Mouse (Mus musculus): Measurements from ENCODE around the gene 1700102P08Rik. TPM values are rescaled to one million over a fixed set of nuclear protein-coding genes. Genes with fewer than 3 reads are reported as not detected.
A peak's percentile ranks its signal among the peaks of the same experiment; 100 is the strongest.

Gene 1700102P08Rik
- polyA plus RNA-seq, 1 experiment from 2014 or later, result 2.0 TPM

DNA sequence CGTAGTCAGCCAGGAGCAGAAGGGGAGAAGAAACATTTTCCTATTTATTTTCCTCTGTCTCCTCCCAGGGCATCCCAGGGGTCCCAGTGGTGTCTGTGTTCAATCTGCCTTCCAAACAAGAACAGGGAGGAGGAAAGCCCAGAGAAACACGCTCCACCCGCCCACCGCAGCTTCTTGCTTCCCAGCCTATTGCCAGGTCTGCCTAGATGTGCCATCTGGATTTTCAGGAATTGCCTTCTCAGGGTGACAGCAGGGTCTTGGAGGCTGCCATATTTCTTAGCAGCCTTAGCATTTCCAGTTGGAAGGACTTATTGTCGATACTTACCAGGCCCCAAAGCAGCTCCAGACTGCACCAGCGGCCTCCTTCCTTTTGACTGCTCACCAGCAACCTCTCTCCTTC is 46.6 kb downstream of the 1700102P08Rik start:
- no peak overlapping the region for H3K27ac ChIP-seq (ENCODE audit: low read length)
- no peak overlapping the region for H3K4me2 ChIP-seq (ENCODE audit: low read length)
- peaks cover 26% of the 10 kb centered on the region for H3K4me1 ChIP-seq (replicated peaks; ENCODE audit: control insufficient read depth, insufficient read depth, low read length)
- H3K9ac ChIP-seq (replicated peaks; ENCODE audit: low read depth, low read length), result no peak overlapping the region
- peak; percentile 41 for ATAC-seq
- WGBS, result 72% methylated on average over 6 of the region's 6 CpGs
- H3K27me3 ChIP-seq (replicated peaks; ENCODE audit: control insufficient read depth, insufficient read depth, low read length), result no peaks in the 10 kb centered on the region
- H3K4me3 ChIP-seq (replicated peaks; ENCODE audit: low read length), result no peak overlapping the region
- H3K9me3 ChIP-seq (ENCODE audit: control insufficient read depth, low read length), result no peaks in the 10 kb centered on the region
- H3K36me3 ChIP-seq (ENCODE audit: control insufficient read depth, insufficient read depth), result no peaks in the 10 kb centered on the region

DNA sequence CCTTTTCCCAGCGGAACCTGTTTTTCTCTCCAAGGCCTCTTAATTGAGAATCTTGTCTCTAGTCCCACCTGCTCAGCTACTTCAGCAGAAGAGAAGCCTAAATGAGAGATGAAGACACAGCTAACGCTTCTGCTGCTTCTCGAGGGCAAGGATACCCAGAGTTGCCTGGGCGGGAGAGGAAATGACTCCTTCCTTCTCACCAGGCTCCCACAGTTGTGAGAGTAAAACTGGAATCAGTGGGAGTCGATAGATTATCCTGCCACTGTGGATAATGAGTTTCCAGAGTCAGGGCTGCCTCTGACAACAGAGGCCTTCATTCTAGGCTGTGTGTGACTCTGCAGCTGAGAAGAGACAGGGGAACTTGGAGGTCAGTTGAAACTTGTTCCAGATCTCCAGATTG is 47.9 kb downstream of the 1700102P08Rik start:
- Histone ChIP-seq H3K4me1 (replicated peaks; ENCODE audit: control insufficient read depth, insufficient read depth, low read length) (peaks cover 26% of the 10 kb centered on the region), H3K4me2 (ENCODE audit: low read length) (no peak overlapping the region), H3K4me3 (replicated peaks; ENCODE audit: low read length) (no peak overlapping the region), H3K27ac (ENCODE audit: low read length) (0 out of 2 replicates have a peak overlapping the region, but pooled peaks have one; percentile 6), H3K9ac (replicated peaks; ENCODE audit: low read depth, low read length) (no peak overlapping the region), H3K9me3 (ENCODE audit: control insufficient read depth, low read length) (no peaks in the 10 kb centered on the region), H3K27me3 (replicated peaks; ENCODE audit: control insufficient read depth, insufficient read depth, low read length) (no peaks in the 10 kb centered on the region), H3K36me3 (ENCODE audit: control insufficient read depth, insufficient read depth) (no peaks in the 10 kb centered on the region)
- 69% methylated on average over 5 of the region's 5 CpGs for WGBS
- ATAC-seq, result no peak

DNA sequence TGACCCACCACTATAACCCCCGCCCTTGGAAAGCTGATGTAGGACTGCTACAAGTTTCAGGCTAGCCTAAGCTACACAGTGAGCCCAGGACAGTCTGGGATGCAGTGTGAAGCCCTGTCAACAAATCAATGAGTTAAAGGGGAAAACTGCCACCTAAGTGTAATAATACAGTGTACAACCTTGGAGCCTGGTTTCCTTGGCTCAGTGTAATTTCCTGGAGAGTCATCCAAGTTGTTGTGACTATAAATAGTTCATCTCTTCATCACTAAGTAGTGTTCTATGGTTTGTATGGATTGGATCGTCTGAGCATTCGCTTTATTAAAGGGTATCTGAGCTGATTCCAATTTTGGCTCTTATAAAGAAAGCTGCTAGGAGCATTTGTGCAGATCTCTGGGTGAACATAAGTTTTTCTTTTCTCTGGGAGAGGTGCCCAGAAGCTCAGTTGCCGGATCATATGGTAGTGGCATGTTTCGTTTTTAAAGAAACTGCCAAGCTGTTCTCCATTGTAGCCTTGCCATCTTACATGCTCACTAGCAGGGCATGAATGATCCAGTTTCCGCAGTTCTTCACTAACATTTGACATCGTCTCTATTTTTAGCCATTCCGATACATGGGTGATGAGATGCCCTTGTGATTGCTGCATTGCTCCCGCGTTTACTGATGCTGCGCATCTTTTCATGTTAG is 48.8 kb downstream of the 1700102P08Rik start:
- H3K27me3 ChIP-seq (replicated peaks; ENCODE audit: control insufficient read depth, insufficient read depth, low read length), result no peaks in the 10 kb centered on the region
- no peaks in the 10 kb centered on the region for H3K9me3 ChIP-seq (ENCODE audit: control insufficient read depth, low read length)
- 60% methylated on average over 11 of the region's 11 CpGs for WGBS
- H3K9ac ChIP-seq (replicated peaks; ENCODE audit: low read depth, low read length), result no peak overlapping the region
- no peak overlapping the region for H3K4me3 ChIP-seq (replicated peaks; ENCODE audit: low read length)
- peak; percentile 87 for ATAC-seq
- peak overlapping the region; percentile 49 for H3K27ac ChIP-seq (ENCODE audit: low read length)
- no peaks in the 10 kb centered on the region for H3K36me3 ChIP-seq (ENCODE audit: control insufficient read depth, insufficient read depth)
- no peak overlapping the region for H3K4me2 ChIP-seq (ENCODE audit: low read length)
- H3K4me1 ChIP-seq (replicated peaks; ENCODE audit: control insufficient read depth, insufficient read depth, low read length), result peaks cover 26% of the 10 kb centered on the region

DNA sequence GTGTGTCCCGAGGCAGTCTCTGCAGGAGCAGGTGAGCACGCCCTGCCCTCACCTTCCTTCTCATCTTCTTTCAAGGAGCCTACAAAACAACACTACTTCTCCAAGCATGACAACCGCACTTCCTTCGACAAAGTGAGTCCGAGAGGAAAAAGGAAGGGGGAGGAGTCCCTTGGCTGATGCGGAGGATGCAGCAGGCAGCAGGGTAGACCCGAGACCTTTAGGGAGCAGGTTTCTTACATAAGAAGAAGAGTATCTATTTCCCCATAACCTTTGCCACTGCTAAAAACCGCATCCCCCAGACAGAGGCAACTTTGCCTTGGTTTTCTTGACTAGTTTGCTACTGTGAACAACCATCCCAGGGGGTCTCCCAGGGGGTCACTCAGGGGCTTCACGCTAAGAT is 52.5 kb downstream of the 1700102P08Rik start:
- Histone ChIP-seq H3K4me1 (replicated peaks; ENCODE audit: control insufficient read depth, insufficient read depth, low read length) (peaks cover 25% of the 10 kb centered on the region), H3K4me2 (ENCODE audit: low read length) (no peak overlapping the region), H3K27me3 (replicated peaks; ENCODE audit: control insufficient read depth, insufficient read depth, low read length) (no peaks in the 10 kb centered on the region), H3K9me3 (ENCODE audit: control insufficient read depth, low read length) (no peaks in the 10 kb centered on the region), H3K36me3 (ENCODE audit: control insufficient read depth, insufficient read depth) (no peaks in the 10 kb centered on the region), H3K27ac (ENCODE audit: low read length) (no peak overlapping the region), H3K9ac (replicated peaks; ENCODE audit: low read depth, low read length) (no peak overlapping the region), H3K4me3 (replicated peaks; ENCODE audit: low read length) (no peak overlapping the region)
- no peak for ATAC-seq
- WGBS, result 74% methylated on average over 9 of the region's 9 CpGs

DNA sequence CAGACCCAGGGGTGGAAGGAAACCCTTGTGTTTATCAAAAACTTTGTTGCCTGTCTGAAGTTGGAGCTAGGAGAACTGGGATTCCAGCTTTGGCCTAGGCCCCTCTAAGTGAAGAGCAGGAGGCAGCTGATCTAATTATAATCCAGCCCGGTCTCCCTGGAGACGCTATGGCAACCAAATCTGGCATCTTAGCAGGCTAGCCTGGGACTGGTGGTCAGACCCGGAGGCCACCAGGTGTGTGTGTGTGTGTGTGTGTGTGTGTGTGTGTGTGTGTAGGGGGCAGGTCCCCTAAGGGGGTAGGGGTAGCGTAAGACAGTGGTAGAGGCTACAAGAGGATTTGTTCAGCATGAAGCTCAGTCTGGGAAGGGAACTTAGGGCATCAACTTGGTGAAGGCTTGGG is 57.3 kb downstream of the 1700102P08Rik start:
- Histone ChIP-seq H3K4me2 (ENCODE audit: low read length) (peak overlapping the region; percentile 80), H3K27ac (ENCODE audit: low read length) (peak overlapping the region; percentile 71), H3K27me3 (replicated peaks; ENCODE audit: control insufficient read depth, insufficient read depth, low read length) (no peaks in the 10 kb centered on the region), H3K4me1 (replicated peaks; ENCODE audit: control insufficient read depth, insufficient read depth, low read length) (peaks cover 42% of the 10 kb centered on the region), H3K9ac (replicated peaks; ENCODE audit: low read depth, low read length) (0 out of 2 replicates have a peak overlapping the region, but pooled peaks have one; percentile 37), H3K4me3 (replicated peaks; ENCODE audit: low read length) (peak overlapping the region; percentile 21), H3K36me3 (ENCODE audit: control insufficient read depth, insufficient read depth) (no peaks in the 10 kb centered on the region), H3K9me3 (ENCODE audit: control insufficient read depth, low read length) (no peaks in the 10 kb centered on the region)
- ATAC-seq, result peak; percentile 54
- WGBS, result 6% methylated on average over 4 of the region's 4 CpGs

DNA sequence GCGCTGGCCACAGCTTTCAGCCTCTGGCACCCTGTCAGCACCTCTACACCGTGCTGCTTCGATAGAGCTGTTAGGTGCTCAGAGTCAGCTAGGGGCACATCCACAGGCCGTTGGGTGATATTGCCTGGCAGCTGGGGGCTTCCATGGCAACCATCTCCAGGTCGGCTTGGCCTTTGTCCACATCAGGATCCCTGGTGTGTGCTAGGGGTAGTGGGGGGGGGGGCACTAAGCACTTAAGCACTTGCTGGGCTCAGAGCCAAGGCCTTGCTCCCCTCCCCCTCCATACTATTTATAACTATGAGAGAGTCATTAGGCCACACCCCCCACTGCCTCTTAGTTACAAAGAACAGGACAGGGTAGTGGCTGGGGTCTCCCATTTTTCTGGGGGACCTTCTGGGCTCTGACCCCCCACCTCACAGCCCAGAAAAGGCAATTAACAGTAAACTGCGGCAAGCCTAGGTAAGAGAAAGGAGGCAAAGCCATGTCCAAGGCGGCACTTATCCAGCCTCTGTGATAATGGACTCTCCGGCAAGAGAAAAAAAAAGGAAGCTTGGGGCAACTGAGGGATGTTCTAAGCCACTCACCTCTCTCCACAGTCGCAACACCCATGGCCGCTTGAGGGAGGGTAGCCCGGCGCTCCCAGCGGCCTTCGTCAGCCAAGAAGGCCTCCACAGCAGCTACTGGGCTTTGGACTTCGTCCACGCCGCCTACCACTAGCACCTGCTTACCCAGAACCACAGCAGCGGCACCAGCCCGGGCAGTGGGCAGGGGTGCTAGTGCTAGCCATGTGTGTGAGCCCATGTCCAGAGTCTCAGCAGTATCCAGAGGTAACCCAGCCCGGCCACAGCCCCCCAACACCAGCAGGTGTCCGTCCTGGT is 57.9 kb downstream of the 1700102P08Rik start:
- ATAC-seq, result peak; percentile 20
- Histone ChIP-seq H3K4me3 (replicated peaks; ENCODE audit: low read length) (peak overlapping the region; percentile 65), H3K4me1 (replicated peaks; ENCODE audit: control insufficient read depth, insufficient read depth, low read length) (peaks cover 42% of the 10 kb centered on the region), H3K9me3 (ENCODE audit: control insufficient read depth, low read length) (no peaks in the 10 kb centered on the region), H3K4me2 (ENCODE audit: low read length) (peak overlapping the region; percentile 80), H3K27ac (ENCODE audit: low read length) (peak overlapping the region; percentile 71), H3K27me3 (replicated peaks; ENCODE audit: control insufficient read depth, insufficient read depth, low read length) (no peaks in the 10 kb centered on the region), H3K36me3 (ENCODE audit: control insufficient read depth, insufficient read depth) (no peaks in the 10 kb centered on the region), H3K9ac (replicated peaks; ENCODE audit: low read depth, low read length) (peak overlapping the region; percentile 35)
- 38% methylated on average over 21 of the region's 21 CpGs for whole genome bisulfite sequencing

DNA sequence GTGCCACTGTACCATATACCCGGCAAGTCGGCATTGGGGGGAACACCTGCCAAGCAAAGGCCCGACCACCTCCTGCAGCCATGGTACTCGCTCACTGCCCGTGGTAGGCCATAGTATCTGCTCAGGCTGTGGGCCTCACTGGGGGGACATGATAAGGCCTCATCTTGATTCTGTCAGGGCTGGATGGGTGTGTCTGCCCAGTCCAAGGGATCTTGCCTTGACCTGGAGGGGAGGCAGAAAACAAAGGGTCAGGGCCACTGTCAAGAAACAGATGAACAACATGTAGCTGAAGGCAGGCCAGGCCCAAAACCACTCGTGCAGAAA is 58.5 kb downstream of the 1700102P08Rik start:
- peaks cover 42% of the 10 kb centered on the region for H3K4me1 ChIP-seq (replicated peaks; ENCODE audit: control insufficient read depth, insufficient read depth, low read length)
- WGBS, result 81% methylated on average over 6 of the region's 6 CpGs

DNA sequence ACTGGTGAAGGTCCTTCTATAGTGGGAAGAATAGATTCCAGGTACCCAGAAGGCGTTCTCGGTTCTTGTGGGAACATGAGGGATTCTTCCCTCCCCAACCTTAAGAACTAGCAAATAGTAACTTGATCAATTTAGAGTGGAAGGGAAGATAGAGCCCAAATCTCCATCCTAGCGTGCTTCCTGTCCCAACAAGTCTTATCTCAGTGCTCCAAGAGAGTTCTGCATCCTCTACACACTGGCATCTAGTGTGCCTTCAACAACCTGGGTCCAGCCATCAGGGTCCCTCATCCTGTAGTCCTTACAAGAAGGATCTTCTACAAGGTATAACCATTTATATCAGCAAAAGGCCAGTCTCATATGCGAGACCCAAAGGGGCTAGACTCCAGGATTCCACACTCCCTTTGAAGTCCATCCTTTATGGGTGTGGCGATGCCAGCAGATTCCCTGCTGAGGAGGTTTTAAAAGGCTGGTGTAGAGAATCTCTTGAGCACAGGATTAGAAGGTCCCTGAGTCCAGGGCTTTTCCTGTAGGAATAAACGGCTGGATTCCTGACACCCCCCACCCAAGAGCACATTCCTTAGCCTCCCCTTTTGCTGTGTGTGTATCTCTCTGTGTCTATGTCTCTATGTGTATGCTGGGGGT is 59.0 kb downstream of the 1700102P08Rik start:
- no peaks in the 10 kb centered on the region for H3K27me3 ChIP-seq (replicated peaks; ENCODE audit: control insufficient read depth, insufficient read depth, low read length)
- WGBS, result 49% methylated on average over 6 of the region's 6 CpGs
- no peak for ATAC-seq

More for the DNA sequence above, 58.5 kb downstream of the 1700102P08Rik start:
- ATAC-seq, result no peak
- Histone ChIP-seq H3K9me3 (ENCODE audit: control insufficient read depth, low read length) (no peaks in the 10 kb centered on the region), H3K27me3 (replicated peaks; ENCODE audit: control insufficient read depth, insufficient read depth, low read length) (no peaks in the 10 kb centered on the region), H3K4me2 (ENCODE audit: low read length) (peak overlapping the region; percentile 80), H3K36me3 (ENCODE audit: control insufficient read depth, insufficient read depth) (no peaks in the 10 kb centered on the region), H3K4me3 (replicated peaks; ENCODE audit: low read length) (peak overlapping the region; percentile 65), H3K27ac (ENCODE audit: low read length) (peak overlapping the region; percentile 71), H3K9ac (replicated peaks; ENCODE audit: low read depth, low read length) (no peak overlapping the region)

DNA sequence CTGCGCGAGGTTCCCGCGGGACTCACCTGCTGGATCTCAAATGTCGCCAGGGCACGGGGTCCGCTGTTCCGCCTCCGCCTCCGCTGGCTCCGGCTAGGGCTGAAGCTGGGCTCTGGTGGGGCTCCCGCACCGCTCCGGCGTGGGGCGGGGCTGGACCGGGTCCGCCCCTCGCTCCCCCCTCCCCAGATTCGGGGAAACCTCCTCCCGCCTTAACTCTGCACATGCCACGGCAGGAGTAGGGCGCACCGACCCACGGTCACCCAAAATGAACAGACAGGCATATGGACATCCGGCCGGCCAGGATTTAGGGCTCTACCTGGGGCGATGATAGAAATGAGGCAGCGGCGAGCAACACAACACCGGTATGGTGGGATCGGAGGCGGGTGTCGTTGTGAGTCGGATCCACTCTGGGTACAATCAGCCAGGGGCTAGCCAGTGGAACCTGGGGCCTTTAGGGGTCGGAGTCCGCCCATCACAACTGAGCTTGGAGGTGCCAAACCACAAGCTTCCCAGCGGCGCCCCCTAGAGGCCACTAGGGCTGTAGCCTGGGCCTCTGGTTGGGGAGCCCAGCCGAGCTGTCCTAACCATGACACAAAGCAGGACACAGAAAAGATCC is 59.8 kb downstream of the 1700102P08Rik start:
- under 1% methylated on average over 40 of the region's 40 CpGs for WGBS
- Histone ChIP-seq H3K36me3 (ENCODE audit: control insufficient read depth, insufficient read depth) (no peaks in the 10 kb centered on the region), H3K27me3 (replicated peaks; ENCODE audit: control insufficient read depth, insufficient read depth, low read length) (no peaks in the 10 kb centered on the region), H3K4me2 (ENCODE audit: low read length) (peak overlapping the region; percentile 80), H3K4me1 (replicated peaks; ENCODE audit: control insufficient read depth, insufficient read depth, low read length) (peaks cover 42% of the 10 kb centered on the region), H3K4me3 (replicated peaks; ENCODE audit: low read length) (peak overlapping the region; percentile 65), H3K9ac (replicated peaks; ENCODE audit: low read depth, low read length) (peak overlapping the region; percentile 77), H3K27ac (ENCODE audit: low read length) (peak overlapping the region; percentile 73), H3K9me3 (ENCODE audit: control insufficient read depth, low read length) (no peaks in the 10 kb centered on the region)
- ATAC-seq, result peak; percentile 86

More for the DNA sequence above, 59.0 kb downstream of the 1700102P08Rik start:
- H3K9me3 ChIP-seq (ENCODE audit: control insufficient read depth, low read length), result no peaks in the 10 kb centered on the region
- H3K4me2 ChIP-seq (ENCODE audit: low read length), result peak overlapping the region; percentile 80
- peak overlapping the region; percentile 77 for H3K9ac ChIP-seq (replicated peaks; ENCODE audit: low read depth, low read length)
- H3K36me3 ChIP-seq (ENCODE audit: control insufficient read depth, insufficient read depth), result no peaks in the 10 kb centered on the region
- peak overlapping the region; percentile 65 for H3K4me3 ChIP-seq (replicated peaks; ENCODE audit: low read length)
- peak overlapping the region; percentile 73 for H3K27ac ChIP-seq (ENCODE audit: low read length)
- peaks cover 42% of the 10 kb centered on the region for H3K4me1 ChIP-seq (replicated peaks; ENCODE audit: control insufficient read depth, insufficient read depth, low read length)

Data from forebrain, embryonic 16.5 days (tissue).